Mouse (Mus musculus) embryonic facial prominence, embryonic 13.5 days (tissue): Measurements from ENCODE around the gene Bcar3. TPM values are rescaled to one million over a fixed set of nuclear protein-coding genes. Genes with fewer than 3 reads are reported as not detected.

Source experiments
- ATAC-seq: fragments of 200-750 bp; cut with Nextera tagmentation; 2 replicates; pipeline ENCODE4 v1.8.0; 2017; ENCODE audit warnings: low read depth; ENCODE audit not compliant: insufficient number of reproducible peaks, insufficient read depth, low FRiP score, low TSS enrichment
- H3K27ac ChIP-seq: fragments of 300-500 bp; sonication (generic); 2 replicates; pipeline ENCODE4 v1.5.1; 2015; ENCODE audit warnings: moderate library complexity, mild to moderate bottlenecking, inconsistent platforms
- H3K27me3 ChIP-seq: fragments of 300-500 bp; sonication (generic); 2 replicates; pipeline ENCODE4 v1.6.1; 2015; ENCODE audit warnings: mild to moderate bottlenecking, inconsistent platforms
- H3K36me3 ChIP-seq: fragments of 300-500 bp; sonication (generic); 2 replicates; pipeline ENCODE4 v1.6.1; 2015; ENCODE audit warnings: mild to moderate bottlenecking, inconsistent platforms
- H3K4me1 ChIP-seq: fragments of 300-500 bp; sonication (generic); 2 replicates; pipeline ENCODE4 v1.6.1; 2015; ENCODE audit warnings: inconsistent platforms
- H3K4me2 ChIP-seq: fragments of 300-500 bp; sonication (generic); 2 replicates; pipeline ENCODE4 v1.6.1; 2015; ENCODE audit warnings: moderate library complexity, mild to moderate bottlenecking, inconsistent platforms
- H3K4me3 ChIP-seq: fragments of 300-500 bp; sonication (generic); 2 replicates; pipeline ENCODE4 v1.5.1; 2015; ENCODE audit warnings: mild to moderate bottlenecking, inconsistent platforms
- H3K9ac ChIP-seq: fragments of 300-500 bp; sonication (generic); 2 replicates; pipeline ENCODE4 v1.6.1; 2015; ENCODE audit warnings: mild to moderate bottlenecking, inconsistent platforms
- H3K9me3 ChIP-seq: fragments of 300-500 bp; sonication (generic); 2 replicates; pipeline ENCODE4 v1.6.1; 2016; ENCODE audit warnings: inconsistent platforms
- WGBS: fragments of 180-500 bp; shearing (Covaris S2); methylation state at CpG from one replicate; pipeline ENCODE4 v1.1.7; 2015; ENCODE audit warnings: mixed read lengths; 5-methylcytosine and 5-hydroxymethylcytosine counted together
- polyA plus RNA-seq: library from polyadenylated mRNA; unstranded; fragments of >200 nt; fragmentation: Nextera tagmentation; extraction: Ambion mirVana; gene quantifications from 2 replicates; pipeline ENCODE4 v1.2.1, GENCODE M21; 2015

Bcar3 gene
- polyA plus RNA-seq, 1 experiment from 2014 or later: 8.6 TPM

DNA sequence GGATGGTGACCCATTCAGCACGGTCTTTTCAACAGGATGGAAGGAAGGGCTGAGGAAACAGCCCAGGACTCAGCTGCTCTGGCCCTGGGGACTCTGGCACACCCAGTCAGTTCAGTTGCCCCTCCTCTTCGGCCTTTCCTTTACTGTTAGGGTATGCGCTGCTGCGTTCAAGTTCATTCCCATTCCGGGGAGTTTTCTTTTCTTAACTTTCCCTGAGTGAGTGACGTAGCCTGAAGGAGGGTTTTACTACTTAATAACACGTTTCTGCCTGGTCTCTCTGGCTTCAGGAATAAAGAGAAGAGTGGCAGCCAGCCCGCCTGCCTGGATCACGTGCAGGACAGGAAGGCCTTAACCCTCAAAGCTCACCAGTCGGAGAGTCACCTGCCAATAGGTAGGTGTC, 217.0 kb downstream of the Bcar3 start:
- no peak for ATAC-seq
- 50% methylated on average over 10 of the region's 10 CpGs for WGBS
- H3K4me1 ChIP-seq: peaks cover 43% of the 10 kb centered on the region
- no peak overlapping the region for H3K9ac ChIP-seq
- no peaks in the 10 kb centered on the region for H3K9me3 ChIP-seq
- no peak overlapping the region for H3K4me3 ChIP-seq
- H3K27me3 ChIP-seq: peaks cover 12% of the 10 kb centered on the region
- H3K4me2 ChIP-seq: no peak overlapping the region
- H3K36me3 ChIP-seq: peaks cover 9% of the 10 kb centered on the region; the same call in 1 of the 2 replicates
- no peak overlapping the region for H3K27ac ChIP-seq

DNA sequence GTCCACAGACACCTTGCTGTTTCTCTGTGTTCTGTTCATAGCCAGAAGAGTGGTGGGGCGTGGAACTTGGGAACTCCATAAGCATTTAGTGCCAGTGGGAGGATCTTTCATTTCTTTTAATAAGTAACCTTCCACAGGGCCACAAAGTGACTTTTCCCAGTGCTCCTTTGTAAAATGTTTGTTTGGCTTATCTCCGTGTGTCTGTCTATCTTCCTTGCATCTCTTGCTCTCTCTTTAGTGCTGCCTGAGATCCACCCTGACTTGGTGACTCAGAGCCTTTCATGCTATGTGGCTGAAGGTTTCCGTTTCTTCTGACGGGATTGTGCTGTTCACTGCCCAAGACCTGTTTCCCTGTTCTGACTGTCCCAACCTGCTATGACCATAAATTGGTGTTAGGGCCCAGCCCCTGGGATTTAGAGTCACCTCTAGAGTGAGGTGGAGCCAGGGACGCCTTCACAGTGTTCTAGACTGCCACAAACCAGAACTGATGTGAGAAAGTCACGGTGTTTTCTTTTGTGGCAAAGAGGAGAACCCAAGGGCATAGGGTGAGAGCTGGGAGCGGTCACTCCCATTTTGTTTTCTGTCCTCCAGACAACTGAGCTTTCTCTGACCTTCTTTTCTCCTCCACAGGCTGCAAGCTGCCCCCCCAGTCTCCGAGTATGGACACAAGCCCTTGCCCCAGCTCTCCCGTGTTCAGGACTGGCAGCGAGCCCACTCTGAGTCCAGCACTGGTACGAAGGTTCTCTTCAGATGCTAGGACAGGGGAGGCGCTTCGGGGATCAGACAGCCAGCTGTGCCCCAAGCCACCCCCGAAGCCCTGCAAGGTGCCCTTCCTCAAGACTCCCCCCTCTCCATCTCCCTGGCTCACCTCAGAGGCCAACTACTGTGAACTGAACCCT, 218.0 kb downstream of the Bcar3 start:
- Histone ChIP-seq H3K9ac (no peak overlapping the region), H3K27ac (no peak overlapping the region), H3K4me2 (no peak overlapping the region), H3K27me3 (peaks cover 21% of the 10 kb centered on the region), H3K36me3 (peaks cover 9% of the 10 kb centered on the region; the same call in 1 of the 2 replicates), H3K4me3 (no peak overlapping the region), H3K9me3 (no peaks in the 10 kb centered on the region), H3K4me1 (peaks cover 44% of the 10 kb centered on the region)
- 87% methylated on average over 14 of the region's 14 CpGs for WGBS
- no peak for ATAC-seq

DNA sequence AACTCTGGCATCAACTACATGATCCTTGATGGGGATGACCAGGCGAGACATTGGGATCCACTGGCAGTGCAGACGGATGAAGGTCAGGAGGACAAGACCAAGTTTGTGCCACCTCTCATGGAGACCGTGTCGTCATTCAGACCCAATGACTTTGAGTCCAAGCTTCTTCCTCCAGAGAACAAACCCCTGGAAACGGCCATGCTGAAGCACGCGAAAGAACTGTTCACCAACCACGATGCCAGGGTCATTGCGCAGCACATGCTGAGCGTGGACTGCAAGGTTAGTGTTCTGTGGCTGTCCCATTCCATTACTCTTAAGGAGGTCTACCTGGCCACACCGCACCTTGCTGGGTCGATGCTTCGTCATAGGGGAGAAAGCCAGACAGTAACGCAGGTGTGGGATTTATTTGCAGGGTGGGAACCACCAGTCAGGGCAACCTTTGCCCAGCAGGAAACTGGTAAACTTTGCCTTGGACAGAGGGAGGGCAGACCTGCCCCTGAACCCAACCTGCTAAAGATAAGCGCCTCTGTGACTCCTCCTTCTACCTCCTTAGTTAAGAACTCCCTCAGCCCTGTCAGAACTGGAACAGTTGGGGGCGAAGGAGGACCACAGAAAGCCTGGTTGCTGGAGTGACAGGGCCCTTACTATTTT, 218.9 kb downstream of the Bcar3 start:
- Histone ChIP-seq H3K9ac (no peak overlapping the region), H3K27ac (no peak overlapping the region), H3K4me3 (no peak overlapping the region), H3K27me3 (peaks cover 21% of the 10 kb centered on the region), H3K9me3 (no peaks in the 10 kb centered on the region), H3K4me2 (no peak overlapping the region), H3K4me1 (peaks cover 52% of the 10 kb centered on the region), H3K36me3 (peaks cover 9% of the 10 kb centered on the region; the same call in 1 of the 2 replicates)
- ATAC-seq: no peak
- WGBS: 93% methylated on average over 16 of the region's 16 CpGs

DNA sequence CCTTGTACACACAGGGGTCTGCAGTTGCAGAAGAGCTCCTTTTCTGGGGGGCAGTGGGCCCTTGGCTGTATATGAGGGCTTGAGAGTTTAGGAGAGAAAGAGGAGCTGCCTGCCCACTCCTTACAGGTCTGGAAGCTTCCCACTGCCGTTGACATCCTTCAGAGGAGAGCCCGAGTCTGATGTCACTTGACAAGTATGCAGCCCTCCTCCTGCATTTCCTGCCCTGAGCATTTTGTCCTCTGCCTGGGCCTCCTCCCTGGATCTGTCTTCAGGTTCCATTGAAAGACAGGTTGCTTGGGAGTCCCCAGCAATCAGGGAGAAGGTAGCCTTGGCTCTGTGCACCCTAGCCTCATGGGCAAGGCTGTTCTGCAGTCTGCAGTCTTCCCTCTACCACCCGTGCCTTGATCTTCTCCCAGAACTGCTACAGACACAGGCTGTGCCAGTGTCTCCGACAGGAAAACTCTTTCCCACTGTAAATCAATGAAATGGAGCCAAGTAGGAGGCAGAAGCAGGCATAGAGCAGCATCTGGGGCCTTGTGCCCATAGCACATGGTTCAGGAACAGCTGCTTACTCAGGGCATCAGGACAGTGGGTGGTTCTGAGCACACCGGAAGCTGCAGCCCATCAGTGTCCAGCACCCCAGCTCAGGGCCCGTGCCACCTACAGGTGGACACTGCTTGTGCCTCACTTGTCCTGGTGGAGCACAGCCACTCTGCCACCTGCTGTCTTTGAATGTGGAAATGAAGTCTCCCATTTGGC, 221.8 kb downstream of the Bcar3 start:
- no peak for ATAC-seq
- peaks cover 54% of the 10 kb centered on the region for H3K4me1 ChIP-seq

DNA sequence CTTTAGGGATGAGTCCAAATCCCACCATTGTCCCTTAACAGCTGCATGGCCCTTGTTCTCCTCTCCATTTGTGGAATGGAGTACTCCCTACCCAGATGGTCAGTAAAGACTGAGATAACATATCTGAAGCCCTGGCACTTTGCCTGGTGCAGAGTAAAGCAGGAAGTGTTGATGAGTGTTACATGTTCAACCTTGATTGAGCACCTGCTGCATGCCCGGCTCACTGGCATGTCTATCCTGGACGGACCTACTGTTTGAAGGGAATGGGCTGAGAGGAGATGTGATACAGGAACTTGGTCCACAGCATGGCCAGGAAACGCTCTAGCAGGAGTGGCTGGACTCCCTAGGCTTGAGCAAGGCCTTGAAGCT, 222.4 kb downstream of the Bcar3 start:
- Histone ChIP-seq H3K9ac (no peak overlapping the region), H3K4me2 (no peak overlapping the region), H3K36me3 (peaks cover 9% of the 10 kb centered on the region; the same call in 1 of the 2 replicates), H3K4me1 (peaks cover 50% of the 10 kb centered on the region), H3K9me3 (no peaks in the 10 kb centered on the region), H3K27me3 (peaks cover 40% of the 10 kb centered on the region), H3K4me3 (no peak overlapping the region), H3K27ac (no peak overlapping the region)
- WGBS: 88% methylated on average over 3 of the region's 3 CpGs
- ATAC-seq: no peak

More for the DNA sequence above, 221.8 kb downstream of the Bcar3 start:
- Histone ChIP-seq H3K4me3 (no peak overlapping the region), H3K27ac (no peak overlapping the region), H3K9ac (no peak overlapping the region), H3K9me3 (no peaks in the 10 kb centered on the region), H3K36me3 (peaks cover 9% of the 10 kb centered on the region; the same call in 1 of the 2 replicates), H3K4me2 (no peak overlapping the region), H3K27me3 (peaks cover 34% of the 10 kb centered on the region)
- 71% methylated on average over 6 of the region's 6 CpGs for WGBS

DNA sequence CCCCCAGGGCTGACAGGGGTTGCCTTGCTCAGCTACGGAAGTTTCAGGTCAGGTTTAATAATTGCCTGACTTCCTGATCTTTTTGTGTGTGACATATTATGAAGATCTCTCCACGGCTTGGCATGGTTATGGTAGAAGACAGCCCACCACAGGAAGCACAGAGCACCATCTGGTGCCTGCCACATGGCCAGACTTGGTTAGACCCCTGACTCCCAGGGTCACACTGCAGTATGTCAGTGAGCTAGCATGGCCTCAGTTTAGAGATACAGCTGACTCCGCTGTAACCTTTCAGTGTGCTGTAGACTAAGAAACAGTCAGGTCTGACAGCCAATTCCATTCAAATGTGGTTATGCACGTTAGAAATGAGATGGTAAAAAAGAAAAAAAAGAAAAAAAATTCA, 223.8 kb downstream of the Bcar3 start:
- Histone ChIP-seq H3K4me1 (peaks cover 48% of the 10 kb centered on the region), H3K36me3 (0 out of 2 replicates have a peak, but pooled peaks cover 4% of the 10 kb centered on the region), H3K27me3 (peaks cover 38% of the 10 kb centered on the region), H3K4me3 (no peak overlapping the region; the same call in 1 of the 2 replicates), H3K9me3 (no peaks in the 10 kb centered on the region), H3K27ac (peak overlapping the region; percentile 75), H3K9ac (no peak overlapping the region), H3K4me2 (peak overlapping the region; percentile 39)
- ATAC-seq: no peak
- 19% methylated on average over 4 of the region's 4 CpGs for WGBS

DNA sequence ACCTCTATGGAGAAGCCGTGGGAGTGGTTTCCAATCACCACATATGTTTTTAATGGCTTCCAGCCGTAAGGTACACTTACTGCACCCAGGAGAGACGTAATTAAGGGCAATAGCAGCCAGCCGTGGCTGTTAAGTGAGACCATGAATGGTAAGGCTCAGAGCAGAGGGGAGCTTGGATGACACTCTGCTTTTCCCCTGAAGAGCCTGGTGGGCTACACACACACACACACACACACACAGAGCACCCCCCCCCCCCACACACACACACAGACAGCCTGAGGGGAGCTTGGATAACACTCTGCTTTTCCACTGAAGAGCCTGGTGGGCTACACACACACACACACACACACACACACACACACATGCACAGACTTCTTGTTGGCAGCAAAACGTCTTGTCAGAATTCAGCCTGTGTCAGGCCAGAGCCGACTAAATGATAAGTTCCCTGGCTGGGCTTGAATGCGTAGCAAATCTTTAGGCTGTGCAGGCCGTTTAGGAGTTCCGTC, 224.3 kb downstream of the Bcar3 start:
- peaks cover 38% of the 10 kb centered on the region for H3K27me3 ChIP-seq
- peak overlapping the region; percentile 39 for H3K4me2 ChIP-seq
- H3K9ac ChIP-seq: no peak overlapping the region
- WGBS: 8% methylated on average over 9 of the region's 9 CpGs
- H3K4me1 ChIP-seq: peaks cover 48% of the 10 kb centered on the region
- peak; percentile 82 for ATAC-seq
- no peaks in the 10 kb centered on the region for H3K9me3 ChIP-seq
- 0 out of 2 replicates have a peak, but pooled peaks cover 4% of the 10 kb centered on the region for H3K36me3 ChIP-seq
- H3K27ac ChIP-seq: peak overlapping the region; percentile 75
- peak overlapping the region; percentile 14; the same call in 1 of the 2 replicates for H3K4me3 ChIP-seq

DNA sequence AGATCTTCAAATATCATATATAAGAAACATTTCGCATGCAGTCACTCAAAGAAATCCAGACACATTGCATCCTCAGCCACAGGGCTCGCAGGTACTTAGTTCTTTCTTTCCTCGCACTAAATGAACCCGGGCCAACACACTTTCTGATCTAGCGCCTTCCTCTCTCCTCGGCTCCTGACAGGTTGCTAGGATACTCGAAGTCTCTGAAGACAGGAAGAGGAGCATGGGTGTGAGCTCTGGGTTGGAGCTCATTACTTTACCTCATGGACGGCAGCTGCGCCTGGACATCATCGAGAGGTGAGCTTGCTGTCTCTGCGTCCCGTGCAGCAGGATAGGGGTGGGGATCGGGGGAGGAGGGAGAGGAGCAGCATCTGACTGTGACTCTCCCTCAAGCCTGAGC, 225.1 kb downstream of the Bcar3 start:
- Histone ChIP-seq H3K9ac (peak overlapping the region; percentile 41; the same call in 1 of the 2 replicates), H3K27me3 (peaks cover 38% of the 10 kb centered on the region), H3K4me3 (no peak overlapping the region), H3K9me3 (no peaks in the 10 kb centered on the region), H3K27ac (no peak overlapping the region; the same call in 1 of the 2 replicates), H3K4me1 (peaks cover 48% of the 10 kb centered on the region), H3K4me2 (peak overlapping the region; percentile 39), H3K36me3 (peaks cover 11% of the 10 kb centered on the region; the same call in 1 of the 2 replicates)
- 34% methylated on average over 13 of the region's 13 CpGs for WGBS
- no peak for ATAC-seq

DNA sequence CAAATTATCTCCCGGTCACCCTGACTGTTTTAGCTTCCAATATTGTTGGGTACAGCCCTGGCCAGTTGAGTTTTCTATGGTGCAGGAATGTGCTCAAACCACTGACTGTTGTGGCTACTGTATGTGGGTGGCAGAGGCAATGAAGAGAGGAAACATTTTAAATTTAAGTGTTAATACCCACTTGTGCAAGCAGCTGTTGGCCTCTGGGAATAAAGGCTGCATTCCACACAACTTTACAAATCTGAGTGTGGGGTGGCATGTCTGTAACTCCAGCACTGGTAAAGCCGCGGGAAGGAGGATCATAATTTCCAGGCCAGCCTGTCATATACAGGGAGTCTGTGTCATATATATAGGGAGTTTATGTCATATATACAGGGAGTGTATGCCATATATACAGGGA, 226.4 kb downstream of the Bcar3 start:
- no peak for ATAC-seq

DNA sequence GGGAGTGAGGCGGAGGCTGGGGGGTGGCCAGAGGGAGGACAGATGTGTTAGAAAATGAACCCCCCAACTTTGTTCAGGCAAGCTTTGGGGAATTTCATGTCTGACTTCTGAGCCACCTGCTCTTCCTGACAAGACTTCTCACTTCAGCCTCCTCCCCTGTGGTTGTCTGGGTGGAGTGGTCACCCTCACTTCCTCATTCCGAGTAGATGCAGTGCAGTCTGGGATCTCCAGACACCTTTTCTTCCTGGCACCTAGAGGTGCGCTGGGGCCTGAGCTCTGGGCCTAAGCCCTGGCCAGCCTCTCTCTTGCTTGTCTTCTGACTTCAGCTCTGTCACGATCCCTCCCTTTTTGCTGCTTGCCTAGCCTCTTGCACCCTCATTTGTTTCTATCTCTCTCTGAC, 226.9 kb downstream of the Bcar3 start:
- Histone ChIP-seq H3K9ac (no peak overlapping the region), H3K27me3 (peaks cover 30% of the 10 kb centered on the region), H3K4me1 (peaks cover 40% of the 10 kb centered on the region), H3K4me3 (no peak overlapping the region), H3K27ac (no peak overlapping the region), H3K9me3 (no peaks in the 10 kb centered on the region), H3K36me3 (peaks cover 21% of the 10 kb centered on the region), H3K4me2 (no peak overlapping the region)
- no peak for ATAC-seq
- 77% methylated on average over 4 of the region's 4 CpGs for WGBS

More for the DNA sequence above, 226.4 kb downstream of the Bcar3 start:
- H3K4me2 ChIP-seq: no peak overlapping the region
- 73% methylated on average over 3 of the region's 3 CpGs for WGBS
- H3K36me3 ChIP-seq: peaks cover 17% of the 10 kb centered on the region
- H3K9me3 ChIP-seq: no peaks in the 10 kb centered on the region
- H3K9ac ChIP-seq: no peak overlapping the region
- peaks cover 33% of the 10 kb centered on the region for H3K27me3 ChIP-seq
- no peak overlapping the region for H3K4me3 ChIP-seq
- H3K27ac ChIP-seq: no peak overlapping the region
- H3K4me1 ChIP-seq: peaks cover 45% of the 10 kb centered on the region

DNA sequence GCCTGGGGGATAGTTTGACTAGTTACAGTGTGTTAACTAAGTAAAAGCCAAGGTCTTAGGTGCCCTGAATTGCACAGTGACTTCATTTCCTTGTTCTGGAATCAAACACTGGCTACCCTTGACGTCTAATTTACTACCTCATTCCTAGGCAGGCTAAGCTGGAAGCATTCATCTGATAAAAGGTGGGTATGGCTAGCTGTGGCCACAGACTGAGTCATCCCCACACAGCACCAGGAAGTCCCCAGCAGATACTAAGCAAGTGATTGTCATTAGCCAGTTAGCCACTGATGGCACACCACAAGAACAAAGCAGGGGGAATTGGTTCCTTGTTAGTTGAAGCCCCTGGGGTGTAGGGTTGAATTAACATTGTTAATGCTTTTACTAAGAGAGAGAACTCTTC, 227.4 kb downstream of the Bcar3 start:
- peaks cover 26% of the 10 kb centered on the region for H3K27me3 ChIP-seq
- no peak overlapping the region for H3K4me2 ChIP-seq
- no peaks in the 10 kb centered on the region for H3K9me3 ChIP-seq
- H3K4me1 ChIP-seq: peaks cover 36% of the 10 kb centered on the region
- 54% methylated on average over 1 of the region's 1 CpGs for WGBS
- no peak overlapping the region for H3K4me3 ChIP-seq
- ATAC-seq: no peak
- H3K36me3 ChIP-seq: peaks cover 21% of the 10 kb centered on the region
- no peak overlapping the region for H3K27ac ChIP-seq
- no peak overlapping the region for H3K9ac ChIP-seq
